Mouse (Mus musculus) cerebellum, adult 9-10 months (tissue): Measurements from ENCODE around the gene Dda1.

Experiments
- DNase-seq: peaks from one replicate; pipeline ENCODE4 v3.0.0; 2022

The Dda1 gene

DNA sequence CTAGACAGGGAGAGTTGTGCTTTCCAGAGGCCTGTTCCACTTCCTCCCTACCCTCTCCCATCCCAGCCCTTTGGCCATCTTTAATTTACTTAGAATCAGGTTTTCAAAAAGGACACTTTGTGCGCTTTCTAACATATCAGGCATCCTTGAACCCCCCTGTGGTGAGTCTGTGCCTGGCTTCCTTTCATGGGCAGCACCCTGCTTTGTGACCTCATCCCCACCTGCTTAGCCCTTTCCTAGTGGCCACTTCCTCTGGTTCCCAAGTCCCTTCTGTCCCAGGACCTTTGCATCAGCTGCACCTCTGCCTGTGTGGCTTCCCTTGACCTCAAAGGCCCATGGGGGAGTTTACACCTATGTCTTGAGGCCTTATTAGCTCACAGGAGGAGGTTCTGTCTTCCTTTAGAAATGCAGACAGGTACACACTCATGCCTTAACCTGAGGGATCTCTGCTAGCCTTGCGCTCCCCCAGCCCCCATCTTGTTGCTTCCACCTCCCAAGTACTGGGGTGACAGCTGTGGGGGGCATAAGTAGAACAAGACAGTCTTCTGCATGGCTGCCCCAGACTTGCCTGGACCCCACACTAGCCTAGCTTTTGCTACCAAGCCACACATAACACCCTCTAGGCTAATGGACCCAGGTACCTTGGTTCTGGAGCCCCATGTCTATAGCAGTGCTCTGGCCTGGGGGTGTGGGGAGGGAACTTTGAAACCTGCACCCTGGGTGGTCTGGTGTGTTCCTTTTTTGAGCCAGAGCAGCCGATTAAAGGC is 1.3 kb downstream of the Dda1 start:
- peak; percentile 68 for DNase-seq

DNA sequence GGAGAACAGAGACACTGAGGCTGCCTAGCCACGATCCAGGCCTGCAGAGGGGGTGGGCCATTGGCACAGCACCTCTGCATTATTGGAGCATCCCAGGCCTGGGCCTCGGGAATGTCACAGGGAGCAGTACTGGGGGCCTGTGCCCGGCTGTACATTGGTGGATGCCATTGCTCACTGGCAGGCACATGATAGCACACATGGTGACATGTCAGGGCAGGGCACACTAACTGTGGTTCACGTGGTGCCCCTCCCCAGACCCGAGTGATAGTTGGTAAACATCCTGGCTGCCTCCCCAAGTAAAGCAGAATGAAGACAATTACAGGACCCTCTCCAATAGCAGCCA is 1.9 kb downstream of the Dda1 start:
- peak; percentile 55 for DNase-seq

DNA sequence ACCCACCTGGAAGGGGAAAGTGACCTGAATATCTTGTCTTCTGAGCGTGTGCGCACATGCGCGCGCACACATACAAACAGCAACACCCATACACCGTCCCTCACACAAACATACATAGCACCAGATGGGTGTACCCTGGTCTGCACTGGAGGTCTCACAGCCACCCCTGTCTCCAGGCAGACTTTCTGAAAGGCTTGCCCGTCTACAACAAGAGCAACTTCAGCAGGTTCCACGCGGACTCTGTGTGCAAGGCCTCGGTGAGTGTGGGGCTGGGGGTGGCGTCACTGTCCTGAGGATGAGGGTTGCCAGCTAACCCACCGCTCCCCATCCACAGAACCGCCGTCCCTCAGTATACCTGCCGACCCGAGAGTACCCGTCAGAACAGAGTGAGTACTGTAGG is 2.9 kb downstream of the Dda1 start:
- no peak for DNase-seq

DNA sequence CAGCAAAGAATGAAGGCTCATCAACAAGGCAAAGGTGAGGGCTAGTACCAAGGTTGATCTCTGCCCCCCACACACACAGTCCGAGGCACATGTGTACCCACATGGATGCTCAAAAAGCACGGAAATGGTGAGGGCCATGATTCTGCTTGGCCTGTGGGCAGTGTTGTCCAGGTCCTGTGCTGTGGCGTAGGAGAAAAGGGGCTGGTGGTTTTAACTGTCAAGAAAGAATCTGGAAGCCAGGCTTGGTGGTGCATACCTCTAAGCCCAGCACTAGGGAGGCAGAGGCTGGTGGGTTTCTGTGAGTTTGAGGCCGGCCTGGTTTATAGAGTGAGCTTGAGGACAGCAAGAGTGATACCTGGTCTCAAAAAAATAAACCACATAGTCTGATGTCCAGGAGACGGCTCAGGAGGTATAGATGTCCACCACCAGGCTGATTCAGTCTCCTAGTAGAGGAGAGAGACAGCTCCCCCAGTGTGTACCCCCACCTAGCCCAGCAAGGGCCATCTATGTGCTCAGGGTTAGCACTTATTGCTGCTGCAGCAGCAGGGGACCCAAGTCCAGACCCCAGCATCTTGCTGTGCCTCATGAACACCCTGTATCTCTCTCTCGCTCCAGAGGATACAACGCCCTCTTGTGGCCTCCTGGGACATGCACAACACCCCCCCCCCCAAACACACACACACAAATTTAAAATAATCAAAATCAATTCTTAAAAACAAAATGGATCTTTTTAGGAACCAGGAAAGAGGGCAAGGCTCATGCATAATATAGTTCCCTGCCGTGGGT is 3.8 kb downstream of the Dda1 start:
- no peak for DNase-seq

DNA sequence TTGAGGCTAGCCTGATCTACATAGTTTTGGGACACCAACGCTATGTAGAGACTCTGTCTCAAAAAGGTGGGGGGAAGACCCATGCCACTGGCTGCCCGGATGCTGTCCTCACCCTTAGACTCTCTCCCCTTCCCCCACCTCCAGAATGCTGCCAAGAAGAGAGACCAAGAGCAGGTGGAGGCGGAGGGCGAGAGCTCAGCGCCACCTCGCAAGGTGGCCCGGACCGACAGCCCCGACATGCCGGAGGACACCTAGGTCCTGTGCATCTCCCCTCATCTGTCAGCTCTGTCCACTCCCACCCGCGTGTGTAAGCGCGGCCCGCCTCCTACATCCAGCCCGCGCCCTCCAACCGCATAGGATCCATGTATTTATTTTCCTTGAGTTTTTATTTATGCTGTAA is 5.3 kb downstream of the Dda1 start:
- DNase-seq: no peak

DNA sequence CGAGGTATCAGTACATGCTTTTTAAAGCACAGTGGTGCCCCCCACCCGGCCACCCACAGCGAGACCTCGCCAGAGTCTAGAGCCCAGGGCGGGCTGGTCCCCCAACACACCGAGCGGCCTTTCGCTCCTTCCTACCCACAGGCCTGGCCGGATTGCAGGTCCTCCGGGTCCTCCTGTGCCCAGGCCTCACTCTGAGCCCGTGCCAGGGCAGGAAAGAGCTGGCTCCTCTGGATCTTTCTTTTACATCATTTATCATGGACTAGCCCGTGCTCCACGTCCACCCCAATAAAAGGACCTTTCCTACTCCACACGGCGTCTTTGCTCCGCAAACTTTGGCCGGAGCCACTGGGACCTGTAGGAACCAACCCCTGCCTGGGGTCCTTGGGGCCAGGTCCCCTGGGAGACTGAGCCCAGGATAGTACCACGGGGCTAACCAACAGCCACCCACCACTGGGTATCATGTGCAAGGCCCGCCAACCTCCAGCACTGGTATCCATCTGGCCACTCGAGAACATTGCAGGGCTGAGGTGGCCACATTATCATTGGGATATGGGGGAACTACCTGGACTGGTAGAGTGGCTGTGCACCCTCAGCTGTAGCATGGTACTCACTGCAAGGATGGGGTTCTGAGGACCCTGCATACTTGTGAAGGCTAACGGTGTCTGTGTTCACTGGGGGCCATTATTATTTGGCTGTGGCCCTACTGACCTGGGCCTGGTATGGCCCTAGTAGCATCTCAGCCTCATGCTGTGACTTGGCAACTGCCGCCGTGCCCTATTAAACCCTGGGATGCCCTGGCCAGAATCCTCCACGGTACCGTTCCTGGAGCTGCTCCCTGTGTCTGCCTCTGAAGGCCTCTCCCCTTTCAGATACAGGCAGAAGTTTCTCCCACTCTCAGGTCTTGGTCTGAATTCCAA is 6.0 kb downstream of the Dda1 start:
- DNase-seq: peak; percentile 82

DNA sequence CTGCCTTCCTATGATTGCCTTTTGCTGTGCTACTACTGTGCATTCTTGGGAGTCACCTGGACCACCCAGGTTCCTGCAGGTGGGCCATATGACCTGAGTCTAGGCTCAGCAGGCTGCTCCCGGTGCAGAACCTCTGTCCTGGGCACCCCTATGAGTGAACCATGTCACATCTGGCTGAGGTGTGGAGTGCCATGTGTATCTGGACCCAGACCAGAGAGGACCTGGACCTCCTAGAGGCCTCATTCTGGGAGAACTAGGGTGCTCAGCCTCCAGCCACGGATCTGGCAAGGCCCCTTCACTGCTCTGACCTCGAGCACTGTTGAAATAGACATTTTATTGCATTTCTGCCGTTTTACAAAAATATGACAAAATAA is 6.7 kb downstream of the Dda1 start:
- DNase-seq: peak; percentile 67

DNA sequence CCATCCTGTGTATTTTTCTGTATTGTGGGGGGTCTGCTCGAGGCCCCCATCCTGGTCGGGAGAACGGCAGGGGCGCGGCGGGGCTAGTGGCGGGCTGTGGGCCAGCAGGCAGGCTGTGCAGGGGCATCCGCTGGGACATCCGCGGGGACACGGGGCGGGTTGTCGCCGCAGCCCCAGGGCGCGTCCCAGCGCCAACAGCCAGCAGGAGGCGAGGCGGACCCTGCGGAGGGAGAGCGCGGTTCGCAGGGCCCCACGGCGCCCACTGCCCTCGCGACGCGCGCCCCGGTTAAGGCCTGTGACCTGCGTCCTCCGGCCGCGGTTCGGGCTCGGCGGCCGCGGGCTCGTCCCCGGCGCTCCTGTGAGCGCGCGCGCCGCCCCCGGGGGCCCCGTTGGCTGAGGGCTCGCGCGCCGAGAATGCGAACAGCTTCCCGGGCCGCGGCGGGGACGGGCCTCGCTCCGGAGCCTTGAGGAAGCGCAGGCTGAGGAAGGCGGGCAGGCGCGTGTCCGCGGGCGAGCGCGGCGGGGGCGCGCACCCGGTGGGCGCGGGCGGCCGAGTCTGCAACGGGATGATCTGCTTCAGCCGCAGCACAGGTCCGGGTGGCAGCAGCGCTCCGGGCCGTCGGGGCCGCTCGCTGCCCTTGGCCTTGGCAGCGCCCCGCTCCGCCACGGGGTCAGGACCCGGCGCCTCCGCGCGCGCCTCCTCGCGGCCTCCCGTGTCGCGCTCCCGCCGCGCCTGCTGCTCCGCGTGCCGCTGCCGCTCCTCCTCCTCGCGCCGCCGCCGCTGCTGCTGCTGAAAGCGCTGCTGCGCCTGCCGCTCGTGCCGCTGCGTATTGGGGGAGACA is 7.3 kb downstream of the Dda1 start:
- peak; percentile 85 for DNase-seq

DNA sequence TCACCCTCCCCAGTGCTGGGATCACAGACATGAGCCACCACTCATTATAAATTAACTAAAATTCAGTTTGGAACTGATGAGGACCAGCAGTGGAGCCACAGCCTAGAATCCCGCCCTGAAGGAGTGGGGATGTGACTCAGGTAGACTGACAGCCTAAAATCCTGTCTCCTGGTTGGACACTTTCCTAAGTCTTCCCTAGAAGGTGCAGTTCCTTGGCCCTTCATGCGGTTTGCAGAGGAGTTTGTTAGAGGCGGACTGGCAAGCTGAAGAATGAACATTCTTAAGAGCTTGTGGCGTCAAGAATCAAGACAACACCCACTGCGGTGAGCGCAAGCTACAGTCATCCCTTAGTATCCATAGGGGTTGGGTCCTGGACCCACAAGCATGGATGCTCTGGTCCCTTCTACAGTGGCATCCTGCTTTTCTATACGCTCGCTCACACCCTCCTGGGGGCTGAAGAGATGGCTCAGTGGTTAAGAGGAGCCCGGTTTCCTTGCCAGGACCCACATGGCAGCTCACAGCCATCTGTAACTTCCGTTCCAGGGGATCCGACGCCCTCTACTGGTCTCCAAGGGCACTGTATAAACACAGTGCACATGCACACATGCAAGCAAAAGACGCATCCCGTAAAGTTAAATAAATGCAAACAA is 8.3 kb downstream of the Dda1 start:
- DNase-seq: peak; percentile 67

DNA sequence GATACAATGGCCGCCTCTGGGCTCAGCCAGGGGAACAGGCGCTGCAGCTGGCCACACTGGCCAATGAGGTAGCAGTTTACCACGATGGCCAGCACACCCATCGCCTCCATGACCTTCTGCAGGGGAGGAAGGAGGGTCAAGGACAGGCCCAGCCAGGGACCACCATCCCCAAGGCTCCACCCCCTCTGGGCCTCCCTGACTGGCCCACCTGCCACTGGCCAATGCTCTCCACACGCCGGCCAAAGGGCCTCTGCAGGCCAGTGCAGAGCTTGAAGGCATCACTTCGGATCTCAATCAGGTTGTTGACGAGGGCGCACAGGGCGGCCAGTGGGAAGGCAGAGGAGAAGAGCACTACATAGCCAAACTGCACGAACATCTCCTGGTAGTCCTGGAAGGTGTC is 9.9 kb downstream of the Dda1 start:
- no peak for DNase-seq

DNA sequence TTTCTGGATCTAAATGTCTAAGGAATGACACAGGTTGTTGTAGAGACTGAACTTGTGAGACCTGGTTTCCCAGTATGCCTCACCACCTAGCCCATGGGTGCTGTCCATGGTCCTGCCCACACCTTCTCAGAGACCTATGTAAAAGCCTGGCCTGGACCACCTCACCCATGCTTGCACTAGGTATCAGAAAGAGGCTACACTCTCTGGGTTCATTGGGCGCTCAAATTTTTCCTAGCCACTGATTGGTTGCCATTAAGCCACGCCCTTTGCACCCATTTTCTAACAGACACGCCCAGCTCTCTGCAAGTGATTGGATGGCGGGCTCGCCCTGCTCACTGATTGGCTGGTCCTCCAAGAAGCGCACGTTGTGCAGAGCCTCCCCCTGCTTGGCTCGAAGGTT is 14.9 kb downstream of the Dda1 start:
- DNase-seq: no peak

DNA sequence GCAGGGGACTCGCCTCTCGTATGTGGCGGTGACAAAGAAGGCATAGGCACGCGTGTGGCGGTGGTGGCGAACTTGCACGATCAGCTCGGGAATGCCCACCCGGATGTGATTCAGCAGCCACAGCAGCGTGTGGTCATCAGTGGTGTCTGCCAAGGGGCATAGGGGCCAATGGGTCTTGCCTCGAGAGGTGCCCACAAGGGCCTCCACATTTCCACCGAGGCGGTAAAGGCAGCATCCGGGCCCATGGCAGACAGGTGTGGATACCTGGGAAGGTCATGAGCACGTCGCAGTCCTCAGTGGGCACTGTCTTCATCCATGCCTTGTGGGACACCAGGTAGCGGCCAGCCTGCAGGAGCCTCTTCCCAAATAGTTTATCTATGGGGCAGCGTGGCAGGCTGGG is 15.7 kb downstream of the Dda1 start:
- DNase-seq: no peak

DNA sequence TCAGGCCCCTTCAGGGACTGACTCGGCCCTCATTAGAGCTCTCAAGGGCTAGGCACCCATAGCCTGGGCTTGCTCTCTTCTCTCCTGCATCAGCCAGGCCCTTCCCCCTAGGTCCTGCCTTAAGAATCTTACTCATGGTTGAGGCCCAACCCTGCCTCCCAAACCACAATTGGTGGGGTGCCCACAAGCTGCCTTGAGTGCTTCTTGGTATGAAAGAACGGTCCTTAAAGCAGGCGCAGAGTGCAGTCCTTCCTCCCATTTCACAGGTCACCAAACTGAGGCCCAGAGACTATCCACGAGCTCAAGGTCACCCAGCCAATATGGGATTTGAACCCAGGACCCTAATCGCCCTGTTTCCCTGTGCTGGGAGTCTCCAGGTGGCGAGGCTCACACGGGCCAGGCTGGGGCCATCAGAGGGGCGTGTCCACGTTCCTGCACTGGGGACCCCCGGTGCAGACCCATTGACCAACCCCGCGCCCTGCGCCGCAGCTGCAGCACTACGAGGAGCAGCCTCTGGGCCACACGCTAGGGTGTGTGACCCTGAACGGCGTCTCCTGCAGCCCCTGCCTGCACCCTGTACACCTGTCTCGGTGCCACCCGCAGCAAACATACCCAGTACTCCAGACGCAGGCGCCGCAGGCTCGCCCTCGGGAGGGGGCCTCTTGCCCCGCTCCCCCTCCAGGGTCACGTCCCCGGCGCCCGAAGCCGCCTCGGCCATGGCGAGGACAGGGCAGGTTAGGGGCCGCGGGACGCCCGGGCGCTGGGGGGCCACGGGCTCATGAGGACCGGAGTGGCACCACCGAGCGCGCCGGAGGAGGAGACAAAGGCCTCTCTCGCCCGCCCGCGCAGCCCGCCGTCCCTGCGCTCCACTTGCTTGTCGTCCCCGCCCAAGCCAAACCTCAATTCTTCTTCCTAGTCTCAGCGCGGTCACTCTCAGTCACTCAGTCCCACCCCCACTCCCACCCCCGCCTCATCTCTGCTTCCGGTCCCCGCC is 16.4 kb downstream of the Dda1 start, which contains the start of gene Ano8:
Gene Ano8, minus strand, starts transcription at position 822 of the 994 bp plus-strand sequence.
- DNase-seq: peak; percentile 86

DNA sequence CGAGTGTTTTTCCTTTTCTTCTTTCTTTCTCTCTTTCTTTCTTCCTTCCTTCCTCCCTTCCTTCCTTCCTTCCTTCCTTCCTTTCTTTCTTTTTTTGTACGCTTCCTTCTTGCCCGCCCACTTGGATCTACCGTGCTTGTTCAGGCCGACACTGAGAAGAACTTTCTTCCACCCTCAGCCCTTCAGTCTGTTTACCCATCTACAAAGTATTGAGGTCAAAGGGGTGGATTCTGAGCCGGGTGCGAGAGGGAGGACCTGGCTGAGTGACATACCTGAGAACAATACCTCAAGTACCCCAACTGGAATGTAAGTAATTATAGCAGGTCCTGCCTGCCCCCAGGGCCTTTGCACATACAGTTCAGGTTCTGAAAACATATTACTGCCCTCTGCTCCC is 17.1 kb downstream of the Dda1 start:
- peak; percentile 57 for DNase-seq

DNA sequence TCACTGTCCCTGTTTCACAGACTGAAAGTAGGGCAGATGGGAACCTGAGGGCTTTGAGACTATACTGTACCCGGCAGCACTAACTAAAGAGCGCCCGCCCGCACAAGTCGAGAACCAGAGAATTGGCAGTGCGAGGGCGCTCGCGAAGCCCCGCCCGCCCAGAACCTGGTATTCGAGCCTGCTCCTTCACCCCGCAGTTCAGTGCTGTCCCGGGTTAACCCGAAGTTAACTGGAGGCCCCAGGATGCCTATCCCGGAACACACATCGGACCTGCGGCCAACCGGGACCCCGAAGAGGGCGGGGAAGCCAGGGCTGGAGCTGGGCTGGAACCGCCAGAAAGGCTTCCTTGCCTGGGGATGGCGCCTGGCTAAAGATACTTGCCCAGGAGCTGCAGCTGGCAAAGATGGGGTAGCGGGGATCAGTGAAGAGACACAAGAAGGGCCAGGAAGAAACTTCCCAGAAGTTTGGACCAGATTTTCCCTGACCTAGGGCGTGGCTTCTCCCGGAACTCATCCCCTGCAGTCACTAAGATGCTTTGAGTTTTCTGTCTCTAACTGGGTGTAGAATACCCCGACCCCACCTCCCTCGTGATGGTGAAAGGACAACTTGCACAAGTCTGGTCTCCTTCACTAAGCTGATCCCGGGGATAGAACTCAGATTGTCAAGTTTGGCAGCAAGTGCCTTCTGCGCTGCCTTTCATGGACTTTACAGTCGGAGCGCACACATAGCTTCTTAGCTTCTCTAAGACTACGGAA is 18.9 kb downstream of the Dda1 start, which contains the start of gene Gtpbp3:
Gene Gtpbp3, plus strand, starts transcription at position 413 of the 755 bp plus-strand sequence.
- DNase-seq: peak; percentile 72

DNA sequence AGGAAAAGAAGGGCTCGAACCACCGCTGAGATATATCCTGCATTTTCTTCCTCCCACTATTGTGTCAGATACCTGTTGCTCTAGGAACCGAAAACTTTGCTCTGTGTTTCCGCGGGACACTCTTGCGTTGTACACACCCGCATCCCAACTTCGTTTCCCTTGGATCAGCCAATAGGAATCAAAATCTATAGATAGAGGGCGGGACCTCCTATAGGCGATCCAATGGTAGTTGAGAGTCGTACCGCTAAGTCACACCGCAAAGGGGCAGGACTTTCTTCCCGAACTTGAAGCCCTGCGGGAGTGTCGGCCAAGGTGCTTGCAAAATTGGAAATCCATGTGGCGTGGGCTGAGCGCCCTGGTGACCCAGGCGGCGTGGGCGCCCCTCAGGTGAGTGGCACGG is 19.5 kb downstream of the Dda1 start:
- peak; percentile 96 for DNase-seq

DNA sequence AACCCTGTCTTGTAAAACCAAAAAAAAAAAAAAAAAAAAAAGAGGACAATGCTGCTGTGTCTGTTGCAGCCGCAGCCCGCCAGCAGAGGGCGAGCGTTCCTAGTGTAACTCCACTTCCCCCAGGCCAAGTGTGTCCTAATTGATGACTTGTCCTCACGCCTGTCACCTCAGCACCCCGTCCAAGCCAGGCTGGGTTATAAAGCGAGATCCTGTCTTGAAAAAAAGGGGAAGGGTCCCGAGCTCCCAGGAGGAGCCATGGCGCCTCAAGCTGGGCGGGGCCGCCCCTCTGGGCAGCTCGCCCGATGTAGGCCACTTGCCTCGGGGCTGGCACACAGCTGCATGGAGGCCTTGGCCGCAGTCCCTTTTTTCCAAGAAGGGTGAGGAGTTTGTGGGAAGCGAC is 26.0 kb downstream of the Dda1 start:
- peak; percentile 91 for DNase-seq

DNA sequence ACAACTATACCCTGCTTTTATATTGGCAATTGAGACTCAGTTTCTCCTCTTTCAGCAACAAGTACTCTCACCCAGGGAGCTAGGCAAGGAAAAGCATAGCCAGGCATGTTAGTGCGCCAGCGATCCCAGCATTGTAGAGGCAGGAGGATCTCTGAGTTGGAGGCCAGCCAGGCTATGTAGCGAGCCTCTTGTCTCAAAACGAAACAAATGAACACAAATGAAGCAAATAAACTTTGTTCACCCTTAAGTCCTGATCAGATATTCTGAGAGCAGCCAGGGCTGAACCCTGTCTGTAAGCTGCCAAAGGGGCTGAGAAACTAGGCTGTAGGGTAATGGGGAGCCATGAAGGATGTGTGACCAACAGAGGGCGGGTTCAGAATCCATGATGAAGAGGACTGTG is 26.8 kb downstream of the Dda1 start:
- no peak for DNase-seq

DNA sequence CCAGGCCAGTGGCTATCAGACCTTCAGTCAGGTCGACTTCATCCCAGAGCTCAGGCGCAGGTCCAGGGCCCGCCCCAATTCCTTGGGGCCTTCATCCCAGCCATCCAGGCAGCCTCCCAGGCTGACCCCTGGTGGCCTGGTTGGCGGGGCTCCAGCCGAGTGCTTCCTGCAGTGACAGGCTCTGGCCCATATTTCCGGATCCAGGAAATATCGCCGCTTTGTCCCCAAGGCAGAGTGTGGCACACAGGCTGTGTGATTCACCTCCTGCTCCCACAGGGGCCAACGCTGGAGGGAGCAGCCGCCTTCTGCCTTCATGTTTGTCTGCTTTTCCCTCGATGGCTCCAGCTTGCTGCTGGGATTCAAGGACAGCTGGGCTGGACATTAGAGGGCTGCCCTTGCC is 27.5 kb downstream of the Dda1 start:
- DNase-seq: peak; percentile 78
